Mouse (Mus musculus): ENCODE measurements around the gene Cblc. TPM values are rescaled to one million over a fixed set of nuclear protein-coding genes. Genes with fewer than 3 reads are reported as not detected.

Cblc gene
- polyA plus RNA-seq, 1 experiment, result not detected

GRCm38 (mm10) chr7:19770984-19771391 is 25.6 kb downstream of the Cblc start, which contains the start of gene Bcam:
Bcam (minus strand) TSS chr7:19771016.
- H3K27me3 ChIP-seq (replicated peaks), result peaks cover 76% of the 10 kb centered on the region
- TF ChIP-seq GATA1 (IDR thresholded peaks at IDR 0.05; ENCODE audit: borderline replicate concordance, low read length) (no peak), FLI1 (IDR thresholded peaks at IDR 0.05; ENCODE audit: low read length) (no peak)
- H3K9me3 ChIP-seq, result peaks cover 5% of the 10 kb centered on the region
- peak within 1 kb of the TSS; percentile 77 for H3K4me3 ChIP-seq (replicated peaks)
- H3K36me3 ChIP-seq (replicated peaks; ENCODE audit: low read length), result no peaks in the 10 kb centered on the region
- peaks cover 25% of the 10 kb centered on the region for H3K4me1 ChIP-seq

DNA sequence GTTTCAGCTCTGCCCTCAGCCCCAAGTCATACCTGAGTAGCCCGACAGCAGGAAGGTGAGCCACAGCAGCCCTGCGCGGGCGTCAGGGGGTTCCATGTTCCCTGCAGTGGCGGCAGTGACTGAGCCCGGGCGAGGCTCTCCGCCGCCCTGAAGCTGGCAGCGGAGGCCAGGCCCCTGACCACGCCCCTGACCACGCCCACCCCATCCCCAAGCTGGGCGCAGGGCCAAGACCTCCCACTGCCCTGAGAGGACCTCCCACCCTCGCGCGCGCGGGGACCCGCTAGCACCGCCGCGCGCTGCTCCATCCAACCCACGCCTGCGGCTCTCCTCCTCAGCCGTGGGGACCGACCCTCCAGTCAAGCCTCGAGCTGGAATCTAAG is 26.2 kb downstream of the Cblc start:
- Histone ChIP-seq H3K4me3 (replicated peaks) (peak overlapping the region; percentile 77), H3K36me3 (replicated peaks; ENCODE audit: low read length) (no peaks in the 10 kb centered on the region), H3K27me3 (replicated peaks) (peaks cover 76% of the 10 kb centered on the region), H3K4me1 (peaks cover 25% of the 10 kb centered on the region), H3K9me3 (no peaks in the 10 kb centered on the region; the same call in 1 of the 2 replicates)
- no peak for TF ChIP-seq GATA1 (IDR thresholded peaks at IDR 0.05; ENCODE audit: borderline replicate concordance, low read length)
- no peak for TF ChIP-seq FLI1 (IDR thresholded peaks at IDR 0.05; ENCODE audit: low read length)

- Histone ChIP-seq H3K36me3 (replicated peaks; ENCODE audit: low read length) (no peaks in the 10 kb centered on the region), H3K27me3 (replicated peaks) (peaks cover 81% of the 10 kb centered on the region), H3K9me3 (no peaks in the 10 kb centered on the region; the same call in 1 of the 2 replicates), H3K4me1 (peaks cover 25% of the 10 kb centered on the region), H3K4me3 (replicated peaks) (peak overlapping the region; percentile 77)
- no peak for TF ChIP-seq GATA1 (IDR thresholded peaks at IDR 0.05; ENCODE audit: borderline replicate concordance, low read length)
- no peak for TF ChIP-seq FLI1 (IDR thresholded peaks at IDR 0.05; ENCODE audit: low read length)
These were observed 26.9 kb downstream of the Cblc start for GRCm38 (mm10) chr7:19769434-19770374.

DNA sequence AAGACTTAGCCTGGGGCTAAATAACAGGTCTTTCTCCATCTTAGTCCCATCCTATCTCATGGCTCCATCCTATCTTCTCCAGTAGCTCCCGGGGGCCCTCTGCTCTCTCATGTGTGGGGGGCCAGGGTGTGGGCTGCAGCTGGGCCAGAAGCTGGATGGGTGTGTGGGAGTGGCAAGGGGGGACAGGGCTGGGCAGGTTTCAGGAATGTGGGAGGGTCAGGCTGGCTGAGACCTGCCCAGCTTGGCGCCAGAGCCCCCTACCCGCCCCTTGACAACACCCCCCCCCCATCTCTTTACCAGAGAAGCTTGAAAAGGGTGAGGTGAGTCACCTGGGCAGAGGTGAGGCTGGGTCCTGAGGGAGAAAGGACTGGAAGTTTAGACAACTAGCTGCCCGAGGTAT is 27.6 kb downstream of the Cblc start:
- peaks cover 82% of the 10 kb centered on the region for H3K27me3 ChIP-seq (replicated peaks)
- TF ChIP-seq GATA1 (IDR thresholded peaks at IDR 0.05; ENCODE audit: borderline replicate concordance, low read length) (no peak), FLI1 (IDR thresholded peaks at IDR 0.05; ENCODE audit: low read length) (no peak)
- H3K9me3 ChIP-seq, result no peaks in the 10 kb centered on the region; the same call in 1 of the 2 replicates
- peaks cover 25% of the 10 kb centered on the region for H3K4me1 ChIP-seq
- H3K4me3 ChIP-seq (replicated peaks), result no peak overlapping the region
- H3K36me3 ChIP-seq (replicated peaks; ENCODE audit: low read length), result no peaks in the 10 kb centered on the region

GRCm38 (mm10) chr7:19768251-19768650 is 28.4 kb downstream of the Cblc start:
- Histone ChIP-seq H3K9me3 (no peaks in the 10 kb centered on the region; the same call in 1 of the 2 replicates), H3K36me3 (replicated peaks; ENCODE audit: low read length) (no peaks in the 10 kb centered on the region), H3K27me3 (replicated peaks) (peaks cover 82% of the 10 kb centered on the region), H3K4me3 (replicated peaks) (no peak overlapping the region), H3K4me1 (peaks cover 20% of the 10 kb centered on the region)
- TF ChIP-seq FLI1 (IDR thresholded peaks at IDR 0.05; ENCODE audit: low read length), result no peak
- TF ChIP-seq GATA1 (IDR thresholded peaks at IDR 0.05; ENCODE audit: borderline replicate concordance, low read length), result no peak

DNA sequence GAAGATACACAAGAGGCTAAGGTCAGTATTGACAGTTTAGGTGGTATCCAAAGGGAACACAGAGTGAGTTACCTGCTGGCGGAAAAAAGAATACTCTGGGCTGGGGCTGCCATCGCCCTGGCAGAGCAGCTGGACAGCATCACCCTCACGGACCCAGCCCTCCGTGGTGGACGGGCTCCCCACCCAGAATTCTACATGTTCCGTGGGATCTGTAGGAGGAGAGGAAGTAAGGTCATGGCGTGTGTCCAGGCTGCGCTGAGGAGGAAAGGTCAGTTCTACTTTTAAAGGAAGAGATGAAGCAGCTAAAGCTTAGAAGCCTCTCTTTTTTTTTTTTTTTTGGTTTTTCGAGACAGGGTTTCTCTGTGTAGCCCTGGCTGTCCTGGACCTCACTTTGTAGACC is 32.0 kb downstream of the Cblc start:
- H3K4me3 ChIP-seq (replicated peaks), result no peak overlapping the region
- TF ChIP-seq FLI1 (IDR thresholded peaks at IDR 0.05; ENCODE audit: low read length) (no peak), GATA1 (IDR thresholded peaks at IDR 0.05; ENCODE audit: borderline replicate concordance, low read length) (no peak)
- peaks cover 70% of the 10 kb centered on the region for H3K27me3 ChIP-seq (replicated peaks)
- H3K36me3 ChIP-seq (replicated peaks; ENCODE audit: low read length), result no peaks in the 10 kb centered on the region
- no peaks in the 10 kb centered on the region; the same call in 1 of the 2 replicates for H3K4me1 ChIP-seq
- H3K9me3 ChIP-seq, result no peaks in the 10 kb centered on the region

- peaks cover 70% of the 10 kb centered on the region for H3K27me3 ChIP-seq (replicated peaks)
- H3K36me3 ChIP-seq (replicated peaks; ENCODE audit: low read length), result no peaks in the 10 kb centered on the region
- no peaks in the 10 kb centered on the region for H3K4me1 ChIP-seq
- H3K4me3 ChIP-seq (replicated peaks), result no peak overlapping the region
- no peaks in the 10 kb centered on the region for H3K9me3 ChIP-seq
- no peak for TF ChIP-seq FLI1 (IDR thresholded peaks at IDR 0.05; ENCODE audit: low read length)
- no peak for TF ChIP-seq GATA1 (IDR thresholded peaks at IDR 0.05; ENCODE audit: borderline replicate concordance, low read length)
These were observed 32.7 kb downstream of the Cblc start for GRCm38 (mm10) chr7:19763829-19764477.

- Histone ChIP-seq H3K4me1 (no peaks in the 10 kb centered on the region), H3K36me3 (replicated peaks; ENCODE audit: low read length) (no peaks in the 10 kb centered on the region), H3K27me3 (replicated peaks) (peaks cover 69% of the 10 kb centered on the region), H3K4me3 (replicated peaks) (no peak overlapping the region), H3K9me3 (no peaks in the 10 kb centered on the region)
- TF ChIP-seq GATA1 (IDR thresholded peaks at IDR 0.05; ENCODE audit: borderline replicate concordance, low read length), result no peak
- no peak for TF ChIP-seq FLI1 (IDR thresholded peaks at IDR 0.05; ENCODE audit: low read length)
These were observed 34.3 kb downstream of the Cblc start for GRCm38 (mm10) chr7:19762283-19762682.

DNA sequence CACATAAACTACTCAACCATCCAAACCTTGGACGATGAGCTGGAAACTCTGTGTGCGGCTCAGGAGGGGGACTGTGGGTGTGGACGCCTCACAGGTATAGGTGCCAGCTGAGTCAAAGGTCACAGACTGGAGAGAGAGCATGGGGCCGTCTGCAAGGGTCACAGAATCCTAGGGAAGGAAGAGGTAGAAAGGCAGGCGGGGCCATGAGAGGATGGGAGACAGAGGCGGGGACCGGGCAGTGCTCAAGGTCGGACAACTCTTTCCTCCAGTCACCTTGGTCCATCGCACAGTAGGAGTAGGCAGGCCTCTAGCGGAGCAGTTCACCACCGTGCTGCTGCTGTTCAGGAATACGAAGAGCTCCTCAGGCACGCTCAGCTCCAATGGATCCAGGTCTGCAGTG is 36.6 kb downstream of the Cblc start:
- peaks cover 16% of the 10 kb centered on the region for H3K4me1 ChIP-seq
- TF ChIP-seq GATA1 (IDR thresholded peaks at IDR 0.05; ENCODE audit: borderline replicate concordance, low read length) (no peak), FLI1 (IDR thresholded peaks at IDR 0.05; ENCODE audit: low read length) (no peak)
- no peak overlapping the region for H3K4me3 ChIP-seq (replicated peaks)
- H3K27me3 ChIP-seq (replicated peaks), result peaks cover 74% of the 10 kb centered on the region
- no peaks in the 10 kb centered on the region for H3K36me3 ChIP-seq (replicated peaks; ENCODE audit: low read length)
- peaks cover 5% of the 10 kb centered on the region for H3K9me3 ChIP-seq

- Histone ChIP-seq H3K4me3 (replicated peaks) (no peak overlapping the region), H3K4me1 (peaks cover 28% of the 10 kb centered on the region), H3K27me3 (replicated peaks) (peaks cover 72% of the 10 kb centered on the region), H3K9me3 (peaks cover 7% of the 10 kb centered on the region), H3K36me3 (replicated peaks; ENCODE audit: low read length) (no peaks in the 10 kb centered on the region)
- TF ChIP-seq GATA1 (IDR thresholded peaks at IDR 0.05; ENCODE audit: borderline replicate concordance, low read length) (no peak), FLI1 (IDR thresholded peaks at IDR 0.05; ENCODE audit: low read length) (no peak)
These were observed 38.0 kb downstream of the Cblc start for GRCm38 (mm10) chr7:19758623-19759022.

Data from megakaryocyte, embryonic 14.5 days (primary cell).